Mouse (Mus musculus): ENCODE data around the gene Timm29.

Gene Timm29

DNA sequence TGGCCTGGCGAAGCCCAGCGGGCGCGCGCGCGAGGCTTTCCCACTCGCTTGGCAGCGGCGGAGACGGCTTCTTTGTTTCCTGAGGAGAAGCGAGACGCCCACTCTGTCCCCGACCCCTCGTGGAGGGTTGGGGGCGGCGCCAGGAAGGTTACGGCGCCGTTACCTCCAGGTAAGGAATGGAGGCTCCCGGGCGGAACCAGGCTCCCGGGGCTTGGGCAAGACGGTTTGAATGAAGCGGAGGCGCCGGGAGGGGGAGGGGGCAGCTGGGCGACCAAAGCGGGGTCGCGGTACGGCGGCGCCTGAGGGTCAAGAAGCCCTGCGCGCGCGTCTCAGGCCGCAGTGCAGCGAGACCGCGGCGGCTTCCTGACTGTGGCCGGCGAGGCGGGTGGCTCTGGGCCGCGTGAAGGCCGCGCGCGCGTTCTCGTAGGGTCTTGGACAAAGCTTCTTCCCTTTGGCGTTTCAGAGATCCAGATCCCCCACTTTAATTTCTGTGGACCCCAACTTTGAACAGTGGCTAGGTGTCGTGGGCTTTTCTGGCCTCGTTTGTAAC lies 23.8 kb downstream of the Timm29 start:
- in situ Hi-C loops (cut with MboI, MseI): no loop called here

- in situ Hi-C loops (cut with MboI, MseI): no loop called here
These were observed 24.5 kb downstream of the Timm29 start for GRCm38 (mm10) chr9:21617066-21617465.

DNA sequence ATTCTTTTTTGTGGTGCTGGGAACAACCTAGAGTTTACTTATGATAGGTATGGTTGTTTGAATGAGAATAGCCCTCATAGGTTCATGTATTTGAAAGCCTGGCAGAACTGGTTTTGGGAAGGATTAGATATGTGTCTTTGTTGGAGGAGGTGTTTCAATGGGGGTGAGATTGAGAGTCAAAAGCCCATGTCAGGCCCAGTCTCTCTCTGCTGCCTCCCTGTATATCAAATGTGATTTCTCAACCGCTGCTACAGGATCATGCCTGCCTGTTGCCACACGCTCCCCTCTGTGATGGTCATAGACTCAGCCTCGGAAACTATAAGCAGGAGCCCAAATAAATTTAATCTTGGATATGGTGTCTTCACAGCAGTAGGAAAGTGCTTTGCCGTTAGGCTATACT lies 27.7 kb downstream of the Timm29 start:
- in situ Hi-C loops (cut with MboI, MseI): no loop called here

DNA sequence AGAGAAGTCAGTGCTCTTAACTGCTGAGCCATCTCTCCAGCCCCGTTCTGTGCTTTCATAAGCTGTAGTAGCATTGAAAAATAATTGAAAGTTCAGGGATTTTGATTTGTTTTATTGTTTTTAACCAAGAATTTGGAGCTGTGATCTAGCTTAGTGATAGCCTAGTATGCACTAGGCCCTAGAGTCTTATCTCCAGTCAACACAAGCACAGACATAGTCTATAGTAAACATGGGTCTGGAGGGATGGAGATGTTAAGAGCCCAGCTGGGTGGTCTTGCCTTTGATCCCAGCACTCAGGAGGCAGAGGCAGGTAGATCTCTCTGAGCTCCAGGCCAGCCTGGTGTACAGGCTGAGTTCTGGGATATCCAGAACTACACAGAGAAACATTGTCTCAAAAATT lies 30.2 kb downstream of the Timm29 start:
- in situ Hi-C loops (cut with MboI, MseI): no loop called here

DNA sequence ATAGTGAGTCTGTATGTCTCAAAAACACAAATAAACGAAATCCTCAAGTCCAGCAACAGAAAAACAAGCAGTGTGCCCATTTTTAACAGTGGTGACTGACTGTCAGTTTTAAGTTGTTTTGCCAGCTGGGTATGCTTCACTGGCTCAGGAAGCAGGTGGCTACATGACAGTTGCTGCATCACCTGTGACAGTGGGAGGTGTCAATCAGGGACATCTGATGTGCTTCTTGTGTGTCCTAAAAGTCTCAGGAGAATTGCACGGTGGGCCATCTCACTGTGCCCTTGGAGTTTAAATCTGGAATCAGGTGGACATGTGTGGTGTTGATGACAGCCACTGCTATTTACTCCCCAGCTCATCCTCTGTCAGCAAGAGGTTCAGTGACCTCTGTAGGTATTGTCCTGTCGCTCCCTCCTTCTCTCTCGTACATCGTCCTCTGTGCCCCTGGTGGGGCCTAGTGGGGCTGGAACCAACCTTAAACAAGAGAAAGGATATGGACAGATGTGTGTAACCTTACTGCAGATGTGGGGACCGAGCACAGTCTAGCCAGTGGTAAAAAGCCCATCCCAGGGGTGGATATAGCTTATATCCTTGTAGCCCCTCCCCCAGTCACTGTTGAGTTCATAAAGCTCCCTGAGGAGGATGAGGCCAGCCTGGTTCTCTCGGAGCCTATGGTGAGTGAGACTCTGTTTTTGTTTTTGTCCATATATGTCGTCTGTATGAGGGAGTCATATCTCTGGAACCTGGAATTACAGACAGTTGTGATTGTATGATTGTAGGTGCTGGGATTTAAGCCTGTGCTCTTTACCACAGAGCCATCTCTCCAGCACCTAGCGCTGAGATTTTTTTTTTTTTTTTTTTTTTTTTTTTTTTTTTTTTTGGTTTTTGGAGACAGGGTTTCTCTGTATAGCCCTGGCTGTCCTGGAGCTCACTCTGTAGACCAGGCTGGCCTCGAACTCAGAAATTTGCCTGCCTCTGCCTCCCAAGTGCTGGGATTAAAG lies 33.1 kb downstream of the Timm29 start:
- in situ Hi-C loops (cut with MboI, MseI): no loop called here

DNA sequence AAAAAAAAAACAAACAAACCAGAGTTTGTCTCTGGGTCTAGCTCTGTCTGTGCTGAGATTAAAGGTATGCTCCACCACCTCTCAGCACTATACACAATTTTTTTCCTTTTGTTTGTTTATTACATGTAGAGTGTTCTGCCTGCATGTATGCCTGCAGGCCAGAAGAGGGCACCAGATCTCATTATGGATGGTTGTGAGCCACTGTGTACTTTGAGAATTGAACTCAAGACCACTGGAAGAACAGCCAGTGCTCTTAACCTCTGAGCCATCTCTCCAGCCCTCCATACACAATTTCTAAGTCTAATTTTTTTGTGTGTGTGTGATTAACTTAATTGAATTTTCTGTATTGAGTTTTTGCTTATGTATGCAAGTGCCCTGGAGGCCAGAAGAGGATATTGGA lies 34.0 kb downstream of the Timm29 start:
- in situ Hi-C loops (cut with MboI, MseI): no loop called here

GRCm38 (mm10) chr9:21627145-21627795 lies 34.7 kb downstream of the Timm29 start:
- in situ Hi-C loops (cut with MboI, MseI): no loop called here

DNA sequence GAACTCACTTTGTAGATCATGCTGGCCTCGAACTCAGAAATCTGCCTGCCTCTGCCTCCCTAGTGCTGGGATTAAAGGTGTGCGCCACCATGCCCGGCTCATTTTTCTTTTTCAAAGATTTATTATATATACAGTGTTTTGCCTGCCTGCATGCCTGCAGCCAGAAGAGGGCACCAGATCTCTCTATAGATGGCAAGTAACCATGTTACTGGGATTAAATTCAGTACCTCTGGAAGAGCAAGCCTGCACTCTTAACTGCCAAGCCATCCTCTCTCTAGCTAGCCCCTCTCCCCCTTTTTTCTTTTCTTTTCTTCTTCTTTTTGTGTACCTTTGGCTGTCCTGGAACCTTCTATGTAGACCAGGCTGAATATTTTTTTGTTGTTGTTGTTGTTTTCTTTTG lies 38.2 kb downstream of the Timm29 start:
- in situ Hi-C loops (cut with MboI, MseI): no loop called here

GRCm38 (mm10) chr9:21633106-21633505 lies 40.6 kb downstream of the Timm29 start:
- in situ Hi-C loops (cut with MboI, MseI): no loop called here

- in situ Hi-C loops (cut with MboI, MseI): no loop called here
These were observed 43.1 kb downstream of the Timm29 start for GRCm38 (mm10) chr9:21635639-21636038.

GRCm38 (mm10) chr9:21639031-21639430 lies 46.5 kb downstream of the Timm29 start:
- in situ Hi-C loops (cut with MboI, MseI): no loop called here

Measured in T-helper 2 cell (primary cell).